Mouse (Mus musculus): Measurements from ENCODE around the gene Islr2.

- TF ChIP-seq CTCF (IDR thresholded peaks at IDR 0.05; ENCODE audit: control insufficient read depth, insufficient read depth, low read length) (no peak), POLR2A (IDR thresholded peaks at IDR 0.05; ENCODE audit: borderline replicate concordance, control insufficient read depth, low read depth, low read length) (no peak)
These were observed 1.3 kb downstream of the Islr2 start for GRCm38 (mm10) chr9:58202676-58203453.
